Mouse (Mus musculus) right cerebral cortex, postnatal 10 days (tissue): ENCODE results near the gene Lrrc28.
A peak's percentile ranks its signal among the peaks of the same experiment; 100 is the strongest.

Source experiments
- DNase-seq, 2 experiments: peaks; one replicate each; pipeline ENCODE4 v3.0.0; 2021; ENCODE audit warnings: low spot score in 2 of 2

Lrrc28 gene

GRCm38 (mm10) chr7:67593902-67594301 lies 51.2 kb downstream of the Lrrc28 start:
- no peak for DNase-seq

DNA sequence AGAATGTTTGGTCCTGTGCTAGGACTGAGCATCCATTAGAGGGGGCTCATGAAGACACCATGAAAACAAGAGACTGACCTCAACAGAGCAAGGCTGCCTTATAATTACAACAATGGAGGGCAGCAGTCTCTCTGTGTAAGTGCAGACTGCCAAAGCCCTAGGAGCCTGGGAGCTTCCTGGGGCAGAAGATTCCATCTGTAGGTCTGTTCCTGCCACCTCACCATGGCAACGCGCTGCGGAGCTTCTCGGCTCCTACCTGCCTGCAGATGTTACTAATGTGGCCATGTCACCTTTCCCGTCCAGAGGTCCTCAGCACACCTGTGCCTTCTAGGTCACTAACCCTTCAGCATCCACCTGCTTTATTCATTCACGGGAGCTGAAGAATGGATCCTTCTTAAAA lies 52.4 kb downstream of the Lrrc28 start:
- no peak for DNase-seq

DNA sequence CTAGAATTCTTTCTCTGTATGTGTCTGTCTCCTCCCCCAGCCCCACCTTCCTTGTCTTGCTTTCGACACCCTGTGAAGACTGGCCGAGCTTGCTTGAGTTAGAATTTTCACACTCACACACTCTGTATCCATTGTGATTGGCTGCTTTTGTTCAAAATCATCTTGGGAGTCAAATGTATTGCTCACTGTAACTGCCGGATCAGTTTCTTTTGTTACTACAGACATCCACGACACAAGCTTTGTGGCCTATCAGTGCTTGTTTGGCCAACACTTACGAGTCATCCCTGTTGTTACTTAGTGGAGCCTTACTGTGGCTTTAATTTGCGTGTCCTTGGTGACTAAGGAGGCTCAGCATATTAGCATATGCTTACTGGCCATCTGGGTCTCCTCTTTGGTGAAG lies 56.3 kb downstream of the Lrrc28 start:
- DNase-seq, result no peak

- no peak for DNase-seq
Observed at GRCm38 (mm10) chr7:67586479-67586878, 58.6 kb downstream of the Lrrc28 start.

DNA sequence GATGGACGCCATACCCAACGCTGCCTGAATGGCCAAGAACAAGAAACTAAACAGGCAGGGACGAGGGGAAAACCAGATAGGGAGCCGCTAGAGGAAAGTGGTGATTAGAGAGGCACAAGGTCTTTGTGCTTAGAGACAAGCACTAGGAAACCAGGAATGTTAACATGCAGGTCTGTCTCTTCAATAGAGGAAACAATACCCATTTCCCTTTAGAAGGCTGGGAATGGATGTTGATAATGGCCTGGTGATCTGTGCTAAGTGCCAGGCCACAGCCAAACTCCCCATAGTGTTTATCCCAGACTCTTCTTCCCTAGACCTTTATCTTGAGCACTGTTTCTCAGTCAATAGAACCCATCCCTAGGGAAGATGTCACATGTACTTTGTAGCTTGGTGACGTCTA lies 61.2 kb downstream of the Lrrc28 start:
- no peak for DNase-seq

- DNase-seq, result no peak
Observed at GRCm38 (mm10) chr7:67578783-67579482, 66.1 kb downstream of the Lrrc28 start.

DNA sequence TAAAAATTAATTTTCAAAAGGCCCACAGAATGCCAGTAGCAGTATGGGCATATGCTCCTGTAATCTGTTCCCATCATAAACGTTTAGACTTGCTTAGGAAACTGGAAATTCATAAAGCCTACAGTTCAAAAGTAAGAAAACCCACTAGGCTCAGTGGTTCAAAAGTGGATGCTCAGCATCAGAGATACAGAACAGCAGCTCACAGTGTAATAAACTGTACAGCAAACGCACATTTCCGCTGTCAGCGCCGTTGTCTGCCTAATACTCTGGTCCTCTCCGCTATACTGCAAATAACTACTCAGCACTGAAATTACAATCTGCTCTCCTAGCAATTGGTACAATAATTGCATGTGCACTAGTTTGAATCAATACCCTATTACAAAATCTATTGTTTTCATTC lies 67.0 kb downstream of the Lrrc28 start:
- DNase-seq, result no peak

DNA sequence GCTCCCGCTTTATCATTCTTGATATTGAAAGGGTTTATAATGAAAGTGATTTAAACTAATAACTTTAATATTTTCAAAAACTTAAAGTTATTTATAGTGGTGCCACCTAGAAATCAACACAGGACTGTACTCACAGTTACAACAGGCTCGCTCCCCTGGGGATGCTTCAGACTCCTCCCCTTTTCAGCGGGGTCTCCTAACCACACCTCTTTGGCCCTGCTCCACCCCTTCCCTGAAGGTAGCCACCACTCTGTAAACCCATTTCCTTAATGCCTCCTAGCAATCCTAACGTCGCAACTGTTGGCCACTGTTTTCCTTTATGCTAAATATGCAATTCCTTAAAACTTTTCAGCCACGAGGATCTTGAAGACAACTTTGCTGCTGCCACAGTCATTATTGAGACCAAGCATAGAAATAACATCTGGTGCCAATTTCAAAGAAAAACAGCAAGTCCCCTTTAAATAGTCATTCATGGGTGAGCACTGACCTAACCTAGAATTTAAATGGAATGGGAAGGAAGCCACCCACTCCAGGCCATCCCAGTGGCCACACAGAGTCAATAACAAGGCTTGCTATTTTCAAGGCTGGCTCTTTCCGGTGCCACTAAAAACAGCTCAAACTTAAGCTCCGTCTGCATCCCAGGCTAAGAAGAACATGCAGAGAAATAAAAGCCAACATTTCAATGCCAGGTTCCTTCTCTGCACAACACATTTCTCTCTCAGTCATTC lies 78.4 kb downstream of the Lrrc28 start:
- no peak for DNase-seq

DNA sequence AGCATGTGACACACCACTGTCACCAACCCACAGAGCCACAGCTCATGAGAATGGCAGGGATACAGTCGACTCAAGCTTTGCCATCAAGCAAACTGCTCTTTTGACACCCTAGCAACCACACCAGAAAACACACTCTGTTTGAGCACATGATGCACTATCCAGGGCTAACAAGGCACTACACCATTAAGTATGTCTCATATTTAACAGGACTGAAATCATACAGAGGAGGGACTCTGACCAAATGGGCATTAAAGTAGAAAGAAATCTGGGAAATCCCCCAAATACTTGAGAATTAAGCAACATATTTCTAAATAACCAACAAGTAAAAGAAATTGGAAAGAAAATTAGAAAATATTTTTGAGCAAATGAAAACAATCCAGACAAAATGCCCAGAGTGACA lies 79.9 kb downstream of the Lrrc28 start:
- no peak for DNase-seq

GRCm38 (mm10) chr7:67562176-67562575 lies 82.9 kb downstream of the Lrrc28 start:
- peak in 1 of 2 experiments; percentile 30 for DNase-seq

GRCm38 (mm10) chr7:67559486-67559885 lies 85.6 kb downstream of the Lrrc28 start:
- no peak for DNase-seq

GRCm38 (mm10) chr7:67558230-67558629 lies 86.8 kb downstream of the Lrrc28 start:
- DNase-seq, result no peak

- no peak for DNase-seq
Observed at GRCm38 (mm10) chr7:67554863-67555262, 90.2 kb downstream of the Lrrc28 start.

DNA sequence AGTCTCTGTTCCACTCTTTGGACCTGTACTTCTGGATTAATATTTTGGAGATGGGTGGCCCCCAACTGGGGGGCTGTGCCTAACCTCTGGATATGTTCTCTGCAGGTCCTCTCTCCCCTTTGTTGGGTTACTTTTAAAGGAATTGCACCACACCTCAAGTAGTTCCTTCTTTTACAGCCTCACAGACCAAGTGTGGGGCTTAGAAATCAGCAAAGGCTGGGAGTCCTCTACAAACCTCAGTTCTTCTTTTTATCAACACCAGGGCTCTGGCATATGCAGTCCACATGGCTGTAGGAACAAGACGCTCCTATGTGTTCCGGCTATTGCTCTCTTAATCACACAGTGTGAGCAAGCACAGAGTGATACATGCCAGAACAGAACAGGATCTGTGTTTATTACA lies 93.8 kb downstream of the Lrrc28 start:
- DNase-seq, result no peak

DNA sequence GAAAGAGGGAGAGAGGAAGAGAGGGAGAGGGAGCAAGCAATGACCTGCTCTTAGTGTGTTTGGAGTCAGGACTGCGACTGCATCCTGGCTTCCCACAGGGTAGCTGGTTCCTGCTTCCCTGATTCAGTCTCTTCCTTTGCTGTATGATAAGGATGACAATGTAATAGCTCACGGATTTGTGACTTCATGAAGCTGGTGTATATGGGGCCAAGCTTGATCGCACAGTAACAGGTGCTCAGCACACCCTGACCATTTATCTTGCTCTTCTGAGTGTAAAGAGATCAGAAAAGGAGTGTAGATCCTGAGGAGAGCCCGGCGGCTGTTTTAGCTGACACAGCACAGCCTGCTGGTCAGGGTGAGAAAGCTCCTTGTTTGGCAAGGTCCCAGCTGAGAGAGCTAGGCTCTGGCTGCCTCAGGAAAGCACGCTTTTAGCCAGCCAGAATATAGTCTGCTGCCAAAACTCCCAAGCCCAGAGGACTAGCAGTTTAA lies 96.0 kb downstream of the Lrrc28 start:
- DNase-seq, result peak; percentile 91 to 94

DNA sequence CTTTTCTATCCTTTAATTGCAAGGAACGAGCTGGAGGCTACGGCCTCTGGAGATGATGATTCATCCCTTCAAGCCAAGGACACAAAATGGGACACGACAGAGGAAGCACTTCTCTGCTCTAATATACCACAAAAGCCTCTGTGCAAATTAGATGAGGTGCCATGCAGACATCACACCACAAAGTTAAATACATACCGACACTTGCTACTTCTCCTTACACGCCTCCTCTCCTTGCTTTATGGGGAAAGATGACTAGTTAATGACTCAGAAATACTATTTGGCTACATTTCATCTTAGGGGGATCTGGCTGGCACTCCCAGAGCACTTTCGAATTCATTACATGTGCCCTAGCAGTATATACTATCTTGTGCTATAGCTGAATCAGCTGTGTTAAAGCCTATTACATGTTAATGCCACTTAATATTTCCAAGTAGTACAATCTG lies 96.4 kb downstream of the Lrrc28 start:
- DNase-seq, result no peak

- no peak for DNase-seq
Observed at GRCm38 (mm10) chr7:67546282-67546681, 98.8 kb downstream of the Lrrc28 start.

- DNase-seq, result no peak
Observed at GRCm38 (mm10) chr7:67544586-67544985, 100.5 kb downstream of the Lrrc28 start.

DNA sequence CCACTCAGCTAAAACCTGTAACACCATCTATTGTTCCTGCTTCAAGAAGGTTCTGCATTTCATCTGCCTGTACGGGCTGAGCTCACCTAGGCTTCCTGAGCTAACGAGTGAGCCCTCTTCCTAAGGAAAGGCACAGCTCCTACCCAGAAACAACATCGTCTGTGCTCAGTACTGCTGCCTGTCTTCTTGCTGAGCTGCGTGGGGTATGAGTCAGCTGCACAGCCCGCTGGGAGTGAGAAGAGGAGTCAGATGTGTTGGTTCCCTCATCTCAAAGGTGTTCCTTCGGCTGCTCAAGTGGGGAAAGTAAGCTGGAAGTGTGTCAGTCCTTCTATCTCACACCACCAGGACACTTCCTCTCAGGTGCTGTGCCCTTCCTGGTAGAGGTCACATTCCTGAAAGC lies 101.4 kb downstream of the Lrrc28 start:
- peak in 1 of 2 experiments; percentile 30 for DNase-seq

DNA sequence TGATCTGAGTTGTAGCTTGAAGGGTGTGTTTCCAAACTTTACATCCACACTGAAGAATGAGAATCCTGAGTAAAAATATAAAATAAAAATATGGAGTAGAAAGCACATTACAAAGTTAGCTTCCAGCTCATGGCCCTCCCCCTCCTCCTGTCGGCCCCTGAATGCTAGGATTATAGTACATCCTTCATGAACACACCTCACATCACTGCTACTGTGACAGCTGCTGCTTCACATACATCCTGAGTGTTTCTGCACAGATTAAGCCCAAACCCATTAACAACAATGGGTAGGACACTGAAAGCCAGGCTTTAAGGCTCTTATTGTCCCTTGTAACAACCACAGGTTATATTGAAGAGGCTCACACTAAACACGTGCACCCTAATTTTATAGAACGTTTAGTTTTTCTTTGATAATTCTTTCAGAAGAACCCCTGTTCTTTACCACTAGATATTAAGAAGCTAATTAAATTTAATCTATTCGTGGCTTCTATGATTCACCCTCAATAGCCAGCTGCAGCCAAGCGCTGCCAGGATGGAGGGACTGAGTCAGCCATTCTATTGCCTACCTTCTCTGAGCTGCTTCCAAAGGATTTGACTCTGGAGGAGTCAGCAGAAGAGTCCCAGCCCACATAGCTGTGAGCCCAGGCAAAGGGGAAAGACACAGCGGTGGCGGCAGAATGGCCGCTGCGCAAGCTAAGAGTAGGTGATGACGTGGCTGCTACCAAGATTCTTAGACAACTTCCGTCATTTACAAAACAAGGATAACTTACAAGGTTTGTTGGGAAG lies 108.3 kb downstream of the Lrrc28 start:
- peak in 1 of 2 experiments; percentile 18 for DNase-seq

GRCm38 (mm10) chr7:67535941-67536340 lies 109.1 kb downstream of the Lrrc28 start:
- DNase-seq, result peak in 1 of 2 experiments; percentile 9

- peak in 1 of 2 experiments; percentile 14 for DNase-seq
Observed at GRCm38 (mm10) chr7:67530981-67531380, 114.1 kb downstream of the Lrrc28 start.
